Mouse (Mus musculus) stomach, postnatal 0 days (tissue): ENCODE data around the gene Bloc1s6. TPM values are rescaled to one million over a fixed set of nuclear protein-coding genes. Genes with fewer than 3 reads are reported as not detected.

Source experiments
- ATAC-seq: fragments of 200-750 bp; cut with Nextera tagmentation; 2 replicates; pipeline ENCODE4 v1.8.0; 2017; ENCODE audit not compliant: low FRiP score, low TSS enrichment
- DNase-seq: peaks from one replicate; pipeline ENCODE4 v3.0.0-alpha.2; 2016; ENCODE audit warnings: low spot score
- H3K27ac ChIP-seq: fragments of 300-500 bp; sonication (generic); replicated peaks from 2 replicates; pipeline ENCODE4 v1.5.1; 2014; ENCODE audit warnings: mild to moderate bottlenecking, control low read depth
- H3K27me3 ChIP-seq: fragments of 300-500 bp; sonication (generic); 2 replicates; pipeline ENCODE4 v1.6.1; 2014; ENCODE audit warnings: low read length; ENCODE audit not compliant: control insufficient read depth, insufficient read depth
- H3K36me3 ChIP-seq: fragments of 300-500 bp; sonication (generic); 2 replicates; pipeline ENCODE4 v1.6.1; 2014; ENCODE audit warnings: low read length, mixed read lengths; ENCODE audit not compliant: control insufficient read depth, insufficient read depth
- H3K4me1 ChIP-seq: fragments of 300-500 bp; sonication (generic); replicated peaks from 2 replicates; pipeline ENCODE4 v1.6.1; 2014; ENCODE audit warnings: antibody characterized with exemption; ENCODE audit not compliant: control insufficient read depth, insufficient read depth
- H3K4me2 ChIP-seq: fragments of 300-500 bp; sonication (generic); replicated peaks from 2 replicates; pipeline ENCODE4 v1.6.1; 2014; ENCODE audit warnings: low read depth, mild to moderate bottlenecking, control low read depth, moderate library complexity
- H3K4me3 ChIP-seq: fragments of 300-500 bp; sonication (generic); 2 replicates; pipeline ENCODE4 v1.5.1; 2014; ENCODE audit warnings: low read depth, low read length, control low read depth
- H3K9ac ChIP-seq: fragments of 300-500 bp; sonication (generic); 2 replicates; pipeline ENCODE4 v1.6.1; 2014; ENCODE audit warnings: mild to moderate bottlenecking, low read length, control low read depth, mixed read lengths
- H3K9me3 ChIP-seq: fragments of 300-500 bp; sonication (generic); 2 replicates; pipeline ENCODE4 v1.6.1; 2016; ENCODE audit warnings: low read length; ENCODE audit not compliant: control insufficient read depth
- CTCF ChIP-seq: IDR thresholded peaks from 2 replicates; pipeline ENCODE4 v1.5.1; 2016; ENCODE audit warnings: antibody characterized with exemption, low read depth, mild to moderate bottlenecking, moderate library complexity
- EP300 ChIP-seq: optimal IDR thresholded peaks from 2 replicates; pipeline ENCODE3; 2016; ENCODE audit warnings: antibody characterized with exemption
- WGBS: fragments of 180-500 bp; shearing (Covaris S2); extraction: QIAGEN DNeasy Blood & Tissue Kit; methylation state at CpG from one replicate; pipeline ENCODE4 v1.1.7; 2014; 5-methylcytosine and 5-hydroxymethylcytosine counted together
- polyA plus RNA-seq: library from polyadenylated mRNA; unstranded; fragments of >200 nt; fragmentation: Nextera tagmentation; extraction: Ambion mirVana; gene quantifications from 2 replicates; pipeline ENCODE4 v1.2.1, GENCODE M21; 2015

Gene Bloc1s6
- polyA plus RNA-seq: 30.4 and 32.7 TPM in 2 replicates

GRCm38 (mm10) chr2:122737894-122738830 lies at the start of gene Bloc1s6:
Gene Bloc1s6 (plus strand): TSS chr2:122738503.
- peak within 1 kb of the TSS; percentile 93 for H3K4me3 ChIP-seq
- ATAC-seq: peak; percentile 97
- H3K4me2 ChIP-seq: peak within 1 kb of the TSS; percentile 79
- H3K9me3 ChIP-seq: no peaks in the 10 kb centered on the region
- H3K36me3 ChIP-seq: no peaks in the 10 kb centered on the region
- WGBS: under 1% methylated on average over 55 of the region's 59 CpGs
- TF ChIP-seq CTCF (0 out of 2 replicates have a peak, but pooled peaks have one; percentile 8), EP300 (no peak)
- H3K4me1 ChIP-seq: no peaks in the 10 kb centered on the region
- no peaks in the 10 kb centered on the region for H3K27me3 ChIP-seq
- H3K27ac ChIP-seq: peak within 1 kb of the TSS; percentile 94
- peak; percentile 95 for DNase-seq
- peak within 1 kb of the TSS; percentile 97 for H3K9ac ChIP-seq

- H3K36me3 ChIP-seq: no peaks in the 10 kb centered on the region
- ATAC-seq (no peak), DNase-seq (no peak)
- no peak overlapping the region for H3K4me3 ChIP-seq
- no peaks in the 10 kb centered on the region for H3K27me3 ChIP-seq
- 62% methylated on average over 2 of the region's 2 CpGs for WGBS
- H3K9me3 ChIP-seq: no peaks in the 10 kb centered on the region
- no peak for TF ChIP-seq EP300
- TF ChIP-seq CTCF: no peak
- no peak overlapping the region for H3K9ac ChIP-seq
- 0 out of 2 replicates have a peak, but pooled peaks cover 2% of the 10 kb centered on the region for H3K4me1 ChIP-seq
- no peak overlapping the region for H3K27ac ChIP-seq
- H3K4me2 ChIP-seq: no peak overlapping the region
Measured at GRCm38 (mm10) chr2:122697526-122697925, 40.8 kb upstream of the Bloc1s6 start.

GRCm38 (mm10) chr2:122701012-122701411 lies 37.3 kb upstream of the Bloc1s6 start:
- Histone ChIP-seq H3K4me2 (peak overlapping the region; percentile 64), H3K9ac (no peak overlapping the region), H3K9me3 (no peaks in the 10 kb centered on the region), H3K27ac (no peak overlapping the region), H3K4me1 (0 out of 2 replicates have a peak, but pooled peaks cover 2% of the 10 kb centered on the region), H3K36me3 (no peaks in the 10 kb centered on the region), H3K27me3 (no peaks in the 10 kb centered on the region), H3K4me3 (peak overlapping the region; percentile 72)
- ATAC-seq: no peak
- no peak for TF ChIP-seq CTCF
- TF ChIP-seq EP300: no peak
- DNase-seq: no peak
- 56% methylated on average over 8 of the region's 8 CpGs for WGBS

GRCm38 (mm10) chr2:122701871-122702180 lies 36.5 kb upstream of the Bloc1s6 start:
- TF ChIP-seq CTCF (no peak), EP300 (no peak)
- no peaks in the 10 kb centered on the region for H3K9me3 ChIP-seq
- WGBS: under 1% methylated on average over 15 of the region's 15 CpGs
- 0 out of 2 replicates have a peak, but pooled peaks cover 2% of the 10 kb centered on the region for H3K4me1 ChIP-seq
- H3K4me2 ChIP-seq: peak overlapping the region; percentile 64
- no peaks in the 10 kb centered on the region for H3K27me3 ChIP-seq
- H3K9ac ChIP-seq: peak overlapping the region; percentile 85
- DNase-seq (no peak), ATAC-seq (no peak)
- peak overlapping the region; percentile 86 for H3K27ac ChIP-seq
- H3K36me3 ChIP-seq: no peaks in the 10 kb centered on the region
- peak overlapping the region; percentile 72 for H3K4me3 ChIP-seq

GRCm38 (mm10) chr2:122702181-122703036 lies 35.9 kb upstream of the Bloc1s6 start, which contains the start of gene Slc30a4:
Gene Slc30a4 (minus strand): TSS chr2:122702663.
- Histone ChIP-seq H3K9ac (peak within 1 kb of the TSS; percentile 85), H3K4me3 (peak within 1 kb of the TSS; percentile 72), H3K36me3 (no peaks in the 10 kb centered on the region), H3K27ac (peak within 1 kb of the TSS; percentile 86), H3K27me3 (no peaks in the 10 kb centered on the region), H3K4me1 (0 out of 2 replicates have a peak, but pooled peaks cover 2% of the 10 kb centered on the region), H3K4me2 (peak within 1 kb of the TSS; percentile 64), H3K9me3 (no peaks in the 10 kb centered on the region)
- TF ChIP-seq EP300 (no peak), CTCF (peak; percentile 13; the same call in 1 of the 2 replicates)
- peak; percentile 81 for DNase-seq
- ATAC-seq: peak; percentile 95
- WGBS: under 1% methylated on average over 110 of the region's 111 CpGs
